Mouse (Mus musculus) midbrain, embryonic 12.5 days (tissue): Measurements from ENCODE around the gene Ptprr. TPM values are rescaled to one million over a fixed set of nuclear protein-coding genes. Genes with fewer than 3 reads are reported as not detected.
A peak's percentile ranks its signal among the peaks of the same experiment; 100 is the strongest.

Source experiments
- ATAC-seq: fragments of 200-750 bp; cut with Nextera tagmentation; 2 replicates; pipeline ENCODE4 v1.8.0; 2017; ENCODE audit warnings: low read depth, moderate TSS enrichment, moderate library complexity; ENCODE audit not compliant: low FRiP score
- H3K27ac ChIP-seq: fragments of 300-500 bp; sonication (generic); replicated peaks from 2 replicates; pipeline ENCODE4 v1.5.1; 2016; ENCODE audit warnings: mild to moderate bottlenecking
- H3K27me3 ChIP-seq: fragments of 300-500 bp; sonication (generic); 2 replicates; pipeline ENCODE4 v1.6.1; 2016; ENCODE audit warnings: mild to moderate bottlenecking
- H3K36me3 ChIP-seq: fragments of 300-500 bp; sonication (generic); 2 replicates; pipeline ENCODE4 v1.6.1; 2016
- H3K4me1 ChIP-seq: fragments of 300-500 bp; sonication (generic); 2 replicates; pipeline ENCODE4 v1.6.1; 2016
- H3K4me2 ChIP-seq: fragments of 300-500 bp; sonication (generic); replicated peaks from 2 replicates; pipeline ENCODE4 v1.6.1; 2016; ENCODE audit warnings: mild to moderate bottlenecking, moderate library complexity
- H3K4me3 ChIP-seq: fragments of 300-500 bp; sonication (generic); 2 replicates; pipeline ENCODE4 v1.5.1; 2016; ENCODE audit warnings: mild to moderate bottlenecking
- H3K9ac ChIP-seq: fragments of 300-500 bp; sonication (generic); replicated peaks from 2 replicates; pipeline ENCODE4 v1.6.1; 2016; ENCODE audit warnings: mild to moderate bottlenecking, moderate library complexity
- H3K9me3 ChIP-seq: fragments of 300-500 bp; sonication (generic); 2 replicates; pipeline ENCODE4 v1.6.1; 2016; ENCODE audit warnings: mild to moderate bottlenecking
- WGBS: fragments of 180-500 bp; shearing (Covaris S2); methylation state at CpG from one replicate; pipeline ENCODE4 v1.1.7; 2016; 5-methylcytosine and 5-hydroxymethylcytosine counted together
- polyA plus RNA-seq: library from polyadenylated mRNA; unstranded; fragments of >200 nt; fragmentation: Nextera tagmentation; extraction: Ambion mirVana; gene quantifications from 2 replicates; pipeline ENCODE4 v1.2.1, GENCODE M21; 2016

Ptprr gene
- polyA plus RNA-seq, 1 experiment from 2014 or later = 5.8 TPM

- Histone ChIP-seq H3K9me3 (no peaks in the 10 kb centered on the region), H3K9ac (no peak overlapping the region), H3K27me3 (no peaks in the 10 kb centered on the region), H3K4me2 (no peak overlapping the region), H3K27ac (no peak overlapping the region), H3K4me1 (no peaks in the 10 kb centered on the region; the same call in 1 of the 2 replicates), H3K36me3 (no peaks in the 10 kb centered on the region), H3K4me3 (no peak overlapping the region)
- no peak for ATAC-seq
- WGBS = 91% methylated on average over 8 of the region's 8 CpGs
These were observed 183.5 kb downstream of the Ptprr start for GRCm38 (mm10) chr10:116201542-116201941.

GRCm38 (mm10) chr10:116205580-116206358 is 187.8 kb downstream of the Ptprr start:
- 75% methylated on average over 15 of the region's 15 CpGs for WGBS
- Histone ChIP-seq H3K4me2 (no peak overlapping the region), H3K4me1 (no peaks in the 10 kb centered on the region), H3K4me3 (no peak overlapping the region), H3K9ac (no peak overlapping the region), H3K36me3 (no peaks in the 10 kb centered on the region), H3K9me3 (no peaks in the 10 kb centered on the region), H3K27me3 (no peaks in the 10 kb centered on the region), H3K27ac (no peak overlapping the region)
- no peak for ATAC-seq

- H3K4me3 ChIP-seq = no peak overlapping the region
- H3K27me3 ChIP-seq = no peaks in the 10 kb centered on the region
- no peak overlapping the region for H3K27ac ChIP-seq
- no peak overlapping the region for H3K9ac ChIP-seq
- no peak overlapping the region for H3K4me2 ChIP-seq
- WGBS = 86% methylated on average over 11 of the region's 11 CpGs
- no peaks in the 10 kb centered on the region for H3K4me1 ChIP-seq
- H3K9me3 ChIP-seq = no peaks in the 10 kb centered on the region
- H3K36me3 ChIP-seq = no peaks in the 10 kb centered on the region
- ATAC-seq = no peak
These were observed 188.4 kb downstream of the Ptprr start for GRCm38 (mm10) chr10:116206449-116206848.

GRCm38 (mm10) chr10:116207987-116208726 is 190.1 kb downstream of the Ptprr start:
- no peak overlapping the region; the same call in 1 of the 2 replicates for H3K9ac ChIP-seq
- ATAC-seq = peak; percentile 60; the same call in 1 of the 2 replicates
- 17% methylated on average over 9 of the region's 9 CpGs for WGBS
- H3K27ac ChIP-seq = no peak overlapping the region
- no peaks in the 10 kb centered on the region for H3K27me3 ChIP-seq
- no peaks in the 10 kb centered on the region for H3K9me3 ChIP-seq
- no peak overlapping the region for H3K4me3 ChIP-seq
- no peak overlapping the region; the same call in 1 of the 2 replicates for H3K4me2 ChIP-seq
- no peaks in the 10 kb centered on the region for H3K36me3 ChIP-seq
- no peaks in the 10 kb centered on the region for H3K4me1 ChIP-seq

- ATAC-seq = no peak
- Histone ChIP-seq H3K9ac (no peak overlapping the region), H3K4me2 (no peak overlapping the region), H3K4me1 (no peaks in the 10 kb centered on the region), H3K9me3 (no peaks in the 10 kb centered on the region), H3K36me3 (no peaks in the 10 kb centered on the region), H3K27me3 (no peaks in the 10 kb centered on the region), H3K4me3 (no peak overlapping the region), H3K27ac (no peak overlapping the region)
- WGBS = 60% methylated on average over 9 of the region's 9 CpGs
These were observed 190.7 kb downstream of the Ptprr start for GRCm38 (mm10) chr10:116208727-116209115.

GRCm38 (mm10) chr10:116212127-116212526 is 194.1 kb downstream of the Ptprr start:
- Histone ChIP-seq H3K4me3 (no peak overlapping the region), H3K4me2 (no peak overlapping the region), H3K9ac (no peak overlapping the region), H3K27ac (no peak overlapping the region), H3K4me1 (no peaks in the 10 kb centered on the region), H3K36me3 (no peaks in the 10 kb centered on the region), H3K27me3 (no peaks in the 10 kb centered on the region), H3K9me3 (no peaks in the 10 kb centered on the region)
- no peak for ATAC-seq
- 25% methylated on average over 3 of the region's 3 CpGs for WGBS

GRCm38 (mm10) chr10:116220336-116221118 is 202.5 kb downstream of the Ptprr start:
- no peaks in the 10 kb centered on the region for H3K36me3 ChIP-seq
- no peaks in the 10 kb centered on the region for H3K4me1 ChIP-seq
- no peak overlapping the region for H3K4me2 ChIP-seq
- no peak for ATAC-seq
- 87% methylated on average over 12 of the region's 12 CpGs for WGBS
- no peaks in the 10 kb centered on the region for H3K9me3 ChIP-seq
- H3K27me3 ChIP-seq = no peaks in the 10 kb centered on the region
- H3K4me3 ChIP-seq = no peak overlapping the region
- no peak overlapping the region for H3K27ac ChIP-seq
- H3K9ac ChIP-seq = no peak overlapping the region

- no peak overlapping the region for H3K27ac ChIP-seq
- no peaks in the 10 kb centered on the region for H3K27me3 ChIP-seq
- H3K36me3 ChIP-seq = no peaks in the 10 kb centered on the region
- WGBS = 64% methylated on average over 5 of the region's 5 CpGs
- H3K9ac ChIP-seq = no peak overlapping the region
- no peaks in the 10 kb centered on the region for H3K4me1 ChIP-seq
- no peak overlapping the region for H3K4me3 ChIP-seq
- no peaks in the 10 kb centered on the region for H3K9me3 ChIP-seq
- no peak overlapping the region for H3K4me2 ChIP-seq
- no peak for ATAC-seq
These were observed 217.3 kb downstream of the Ptprr start for GRCm38 (mm10) chr10:116235299-116235698.

GRCm38 (mm10) chr10:116242200-116242599 is 224.2 kb downstream of the Ptprr start:
- Histone ChIP-seq H3K9me3 (peaks cover 3% of the 10 kb centered on the region; the same call in 1 of the 2 replicates), H3K4me2 (no peak overlapping the region), H3K4me1 (no peaks in the 10 kb centered on the region), H3K4me3 (no peak overlapping the region), H3K9ac (no peak overlapping the region), H3K27me3 (no peaks in the 10 kb centered on the region), H3K36me3 (no peaks in the 10 kb centered on the region), H3K27ac (no peak overlapping the region)
- ATAC-seq = no peak
- WGBS = 81% methylated on average over 7 of the region's 7 CpGs

- Histone ChIP-seq H3K27me3 (no peaks in the 10 kb centered on the region), H3K36me3 (no peaks in the 10 kb centered on the region), H3K9me3 (peaks cover 4% of the 10 kb centered on the region; the same call in 1 of the 2 replicates), H3K4me2 (no peak overlapping the region), H3K27ac (no peak overlapping the region), H3K4me3 (no peak overlapping the region), H3K4me1 (no peaks in the 10 kb centered on the region), H3K9ac (no peak overlapping the region)
- no peak for ATAC-seq
- WGBS = 58% methylated on average over 7 of the region's 7 CpGs
These were observed 225.4 kb downstream of the Ptprr start for GRCm38 (mm10) chr10:116243373-116243772.

- 80% methylated on average over 2 of the region's 2 CpGs for WGBS
- no peak overlapping the region for H3K9ac ChIP-seq
- no peak for ATAC-seq
These were observed 227.6 kb downstream of the Ptprr start for GRCm38 (mm10) chr10:116245632-116246031.

GRCm38 (mm10) chr10:116252668-116253067 is 234.7 kb downstream of the Ptprr start:
- Histone ChIP-seq H3K4me2 (no peak overlapping the region), H3K4me1 (no peaks in the 10 kb centered on the region), H3K9ac (no peak overlapping the region), H3K27ac (no peak overlapping the region), H3K27me3 (no peaks in the 10 kb centered on the region), H3K36me3 (no peaks in the 10 kb centered on the region), H3K9me3 (no peaks in the 10 kb centered on the region), H3K4me3 (no peak overlapping the region)
- ATAC-seq = no peak
- 87% methylated on average over 7 of the region's 7 CpGs for WGBS

More at GRCm38 (mm10) chr10:116245632-116246031, 227.6 kb downstream of the Ptprr start:
- no peak overlapping the region for H3K4me2 ChIP-seq
- peaks cover 4% of the 10 kb centered on the region; the same call in 1 of the 2 replicates for H3K9me3 ChIP-seq
- H3K27ac ChIP-seq = no peak overlapping the region
- no peaks in the 10 kb centered on the region for H3K27me3 ChIP-seq
- H3K4me1 ChIP-seq = no peaks in the 10 kb centered on the region
- no peaks in the 10 kb centered on the region for H3K36me3 ChIP-seq
- no peak overlapping the region for H3K4me3 ChIP-seq
